Mouse (Mus musculus): ENCODE results near the gene Spata31d1b.

The Spata31d1b gene

GRCm38 (mm10) chr13:59746711-59747110, 34.6 kb downstream of the Spata31d1b start, which contains the start of gene 1700014D04Rik:
Gene 1700014D04Rik (minus strand): TSS chr13:59746752.
- no peak for DNase-seq (ENCODE audit: low spot score)

GRCm38 (mm10) chr13:59750310-59750709, 38.2 kb downstream of the Spata31d1b start:
- no peak for DNase-seq (ENCODE audit: low spot score)

- no peak for DNase-seq (ENCODE audit: low spot score)
These were observed 44.8 kb downstream of the Spata31d1b start for GRCm38 (mm10) chr13:59756906-59757305.

GRCm38 (mm10) chr13:59762791-59763190, 50.7 kb downstream of the Spata31d1b start:
- no peak for DNase-seq (ENCODE audit: low spot score)

GRCm38 (mm10) chr13:59766786-59767515, 54.9 kb downstream of the Spata31d1b start:
- DNase-seq (ENCODE audit: low spot score), result no peak

- no peak for DNase-seq (ENCODE audit: low spot score)
These were observed 56.4 kb downstream of the Spata31d1b start for GRCm38 (mm10) chr13:59768531-59768930.
